Mouse (Mus musculus): ENCODE data around the gene Prkaa2. TPM values are rescaled to one million over a fixed set of nuclear protein-coding genes. Genes with fewer than 3 reads are reported as not detected.

Gene Prkaa2
- 1 to 10 TPM; 7.6 to 8.3 TPM for total RNA-seq (2021)
- long read RNA-seq, experiment 1, full-length matches to known transcripts, result 3 of 5 reads
- long read RNA-seq, experiment 1, partial matches to known transcripts, result 1 of 5 reads
- long read RNA-seq, experiment 1, other reads (novel, unspliced or antisense), result 1 of 5 reads
- long read RNA-seq, experiment 2, full-length matches to known transcripts, result 11 of 11 reads
- long read RNA-seq, experiment 2, partial matches to known transcripts, result 0 of 11 reads
- long read RNA-seq, experiment 2, other reads (novel, unspliced or antisense), result 0 of 11 reads

- DNase-seq (ENCODE audit: low spot score in 2 of 2), result peak; percentile 84 to 85
Measured at GRCm38 (mm10) chr4:105109199-105109989, at the start of gene Prkaa2. TSS of gene Prkaa2 (minus strand) at chr4:105109890.

- DNase-seq (ENCODE audit: low spot score in 2 of 2), result no peak
Measured at GRCm38 (mm10) chr4:105159531-105159870, 49.8 kb upstream of the Prkaa2 start.

GRCm38 (mm10) chr4:105158651-105159530 lies 49.2 kb upstream of the Prkaa2 start:
- no peak for DNase-seq (ENCODE audit: low spot score in 2 of 2)

- peak; percentile 71 to 78 for DNase-seq (ENCODE audit: low spot score in 2 of 2)
Measured at GRCm38 (mm10) chr4:105158169-105158555, 48.5 kb upstream of the Prkaa2 start.

- peak; percentile 89 to 90 for DNase-seq (ENCODE audit: low spot score in 2 of 2)
Measured at GRCm38 (mm10) chr4:105157276-105158168, 47.8 kb upstream of the Prkaa2 start, which contains the start of gene Plpp3. TSS of gene Plpp3 (plus strand) at chr4:105157347.

GRCm38 (mm10) chr4:105156955-105157275 lies 47.2 kb upstream of the Prkaa2 start:
- DNase-seq (ENCODE audit: low spot score in 2 of 2), result no peak

- no peak for DNase-seq (ENCODE audit: low spot score in 2 of 2)
Measured at GRCm38 (mm10) chr4:105156281-105156680, 46.6 kb upstream of the Prkaa2 start.

GRCm38 (mm10) chr4:105153227-105153626 lies 43.5 kb upstream of the Prkaa2 start:
- DNase-seq (ENCODE audit: low spot score in 2 of 2), result no peak

- peak; percentile 64 to 70 for DNase-seq (ENCODE audit: low spot score in 2 of 2)
Measured at GRCm38 (mm10) chr4:105151911-105152690, 42.4 kb upstream of the Prkaa2 start.

GRCm38 (mm10) chr4:105149492-105149891 lies 39.8 kb upstream of the Prkaa2 start:
- no peak for DNase-seq (ENCODE audit: low spot score in 2 of 2)

- no peak for DNase-seq (ENCODE audit: low spot score in 2 of 2)
Measured at GRCm38 (mm10) chr4:105133350-105134050, 23.8 kb upstream of the Prkaa2 start.

GRCm38 (mm10) chr4:105131756-105132314 lies 22.1 kb upstream of the Prkaa2 start:
- no peak for DNase-seq (ENCODE audit: low spot score in 2 of 2)

- no peak for DNase-seq (ENCODE audit: low spot score in 2 of 2)
Measured at GRCm38 (mm10) chr4:105129212-105129611, 19.5 kb upstream of the Prkaa2 start.

- DNase-seq (ENCODE audit: low spot score in 2 of 2), result peak; percentile 72 to 81
Measured at GRCm38 (mm10) chr4:105122429-105122828, 12.7 kb upstream of the Prkaa2 start.

- no peak for DNase-seq (ENCODE audit: low spot score in 2 of 2)
Measured at GRCm38 (mm10) chr4:105121081-105121480, 11.4 kb upstream of the Prkaa2 start.

- no peak for DNase-seq (ENCODE audit: low spot score in 2 of 2)
Measured at GRCm38 (mm10) chr4:105113468-105113867, 3.8 kb upstream of the Prkaa2 start.

- no peak for DNase-seq (ENCODE audit: low spot score in 2 of 2)
Measured at GRCm38 (mm10) chr4:105113042-105113441, 3.4 kb upstream of the Prkaa2 start.

GRCm38 (mm10) chr4:105111770-105112169 lies 2.1 kb upstream of the Prkaa2 start:
- DNase-seq (ENCODE audit: low spot score in 2 of 2), result no peak

GRCm38 (mm10) chr4:105110684-105111035 lies 970 bp upstream of the Prkaa2 start:
- no peak for DNase-seq (ENCODE audit: low spot score in 2 of 2)

Data from adrenal gland, adult 18-20 months (tissue).